Mouse (Mus musculus) effector memory CD4-positive, alpha-beta T cell, adult 7 months (primary cell): Measurements from ENCODE around the gene Zscan2. TPM values are rescaled to one million over a fixed set of nuclear protein-coding genes. Genes with fewer than 3 reads are reported as not detected.

Experiments
- polyA plus RNA-seq: library from polyadenylated mRNA; unstranded; fragments of 100-300 nt; shearing (Covaris generic); gene quantifications from one replicate; pipeline ENCODE4 v1.2.1, GENCODE M21; 2017

Zscan2 gene
- 7.3 TPM for polyA plus RNA-seq

GRCm38 (mm10) chr7:80860729-80861274, at the start of gene Zscan2:
Gene Zscan2, plus strand, starts transcription at chr7:80860920.

GRCm38 (mm10) chr7:80825843-80826403, 34.8 kb upstream of the Zscan2 start, which contains the start of gene Iqgap1:
Gene Iqgap1, minus strand, starts transcription at chr7:80825974.

GRCm38 (mm10) chr7:80900944-80901501, 40.3 kb downstream of the Zscan2 start, which contains the start of gene Wdr73:
Gene Wdr73, minus strand, starts transcription at chr7:80901269.

GRCm38 (mm10) chr7:80904921-80905515, 44.3 kb downstream of the Zscan2 start, which contains the start of gene Nmb:
Gene Nmb, minus strand, starts transcription at chr7:80905076.

Other genes with a start within 250 kb of the Zscan2 start
- gene Crtc3, start 172.0 kb upstream of the Zscan2 start, polyA plus RNA-seq: 33.4 TPM
- 302 TPM for gene Iqgap1, start 34.9 kb upstream of the Zscan2 start, polyA plus RNA-seq
- 19.2 TPM for gene Wdr73, start 40.3 kb downstream of the Zscan2 start, polyA plus RNA-seq
- gene Nmb, start 44.2 kb downstream of the Zscan2 start, polyA plus RNA-seq: 32.4 TPM
- gene Sec11a, start 86.9 kb downstream of the Zscan2 start, polyA plus RNA-seq: 286 TPM
- 77.6 TPM for gene Zfp592, start 132.8 kb downstream of the Zscan2 start, polyA plus RNA-seq
- 0.17 TPM for gene Alpk3, start 196.7 kb downstream of the Zscan2 start, polyA plus RNA-seq